Mouse (Mus musculus) heart, adult 2 months (tissue): Measurements from ENCODE around the gene Rnf185. TPM values are rescaled to one million over a fixed set of nuclear protein-coding genes. Genes with fewer than 3 reads are reported as not detected.

Experiments used
- DNase-seq, 2 experiments: peaks; one replicate each; pipeline ENCODE4 v3.0.0; 2021
- H3K27ac ChIP-seq: fragments of 200-600 bp; 2 replicates; pipeline ENCODE4 v1.8.1; 2022
- H3K27me3 ChIP-seq: fragments of 200-500 bp; 2 replicates; pipeline ENCODE4 v1.6.1; 2012; ENCODE audit warnings: mild to moderate bottlenecking, low read length, inconsistent platforms, mixed read lengths; ENCODE audit not compliant: control insufficient read depth, insufficient read depth
- H3K36me3 ChIP-seq: fragments of 200-500 bp; 2 replicates; pipeline ENCODE4 v1.6.1; 2012; ENCODE audit warnings: low read length, inconsistent platforms; ENCODE audit not compliant: control insufficient read depth, insufficient read depth
- H3K4me1 ChIP-seq: fragments of 200-500 bp; 2 replicates; pipeline ENCODE4 v1.6.1; 2011; ENCODE audit warnings: low read length; ENCODE audit not compliant: control insufficient read depth, insufficient read depth
- H3K4me3 ChIP-seq: fragments of 200-600 bp; 2 replicates; pipeline ENCODE4 v1.8.1; 2022
- H3K79me2 ChIP-seq: fragments of 200-500 bp; replicated peaks from 2 replicates; pipeline ENCODE4 v1.6.1; 2012; ENCODE audit warnings: mild to moderate bottlenecking, inconsistent platforms, low read length, moderate library complexity, mixed read lengths; ENCODE audit not compliant: control insufficient read depth, insufficient read depth
- H3K9ac ChIP-seq: fragments of 200-500 bp; 2 replicates; pipeline ENCODE4 v1.6.1; 2012; ENCODE audit warnings: low read depth, mild to moderate bottlenecking, control low read depth, inconsistent platforms, low read length, mixed read lengths
- CTCF ChIP-seq: fragments of 200-600 bp; IDR thresholded peaks from 2 replicates; pipeline ENCODE4 v1.8.1; 2022; ENCODE audit warnings: antibody characterized with exemption, mild to moderate bottlenecking, moderate library complexity
- EP300 ChIP-seq: fragments of 200-500 bp; IDR thresholded peaks from 2 replicates; pipeline ENCODE4 v1.6.1; 2011; ENCODE audit warnings: low read depth, low read length, control low read depth; ENCODE audit not compliant: insufficient read depth
- POLR2A ChIP-seq: fragments of 200-500 bp; IDR thresholded peaks from 2 replicates; pipeline ENCODE4 v1.6.1; 2011; ENCODE audit warnings: mild to moderate bottlenecking, low read depth, low read length, control low read depth; ENCODE audit not compliant: insufficient read depth
- WGBS: fragments of 180-500 bp; shearing (Covaris S2); methylation state at CpG from one replicate; pipeline ENCODE4 v1.1.7; 2018; 5-methylcytosine and 5-hydroxymethylcytosine counted together
- intact Hi-C: fragments of 180-260 bp; cut with DNase I; formaldehyde crosslinking; loops from one replicate; pipeline ENCODE4 v1.15.1; 2025
- polyA plus RNA-seq: library from polyadenylated mRNA; depleted of rRNA; stranded (reverse); fragments of >200 nt; gene quantifications from 2 replicates; pipeline ENCODE4 v1.2.3, GENCODE M21; 2012
- total RNA-seq, 2 experiments: library from RNA; stranded (reverse); gene quantifications; 2 replicates each; pipeline ENCODE4 v1.2.3; 2021

The Rnf185 gene
- total and polyA plus RNA-seq, 3 experiments = 19.9 to 23.0 (median 21.6) TPM

GRCm38 (mm10) chr11:3489036-3489435 is 36.9 kb upstream of the Rnf185 start:
- DNase-seq = no peak
- no peak for TF ChIP-seq POLR2A
- no peak for TF ChIP-seq EP300
- no peak overlapping the region for H3K4me3 ChIP-seq
- intact Hi-C loops = no loop called here
- H3K9ac ChIP-seq = no peak overlapping the region
- 55% methylated on average over 5 of the region's 5 CpGs for WGBS
- H3K36me3 ChIP-seq = no peaks in the 10 kb centered on the region
- no peaks in the 10 kb centered on the region for H3K4me1 ChIP-seq
- H3K27ac ChIP-seq = no peak overlapping the region
- H3K27me3 ChIP-seq = no peaks in the 10 kb centered on the region; the same call in 1 of the 2 replicates
- H3K79me2 ChIP-seq = no peaks in the 10 kb centered on the region

DNA sequence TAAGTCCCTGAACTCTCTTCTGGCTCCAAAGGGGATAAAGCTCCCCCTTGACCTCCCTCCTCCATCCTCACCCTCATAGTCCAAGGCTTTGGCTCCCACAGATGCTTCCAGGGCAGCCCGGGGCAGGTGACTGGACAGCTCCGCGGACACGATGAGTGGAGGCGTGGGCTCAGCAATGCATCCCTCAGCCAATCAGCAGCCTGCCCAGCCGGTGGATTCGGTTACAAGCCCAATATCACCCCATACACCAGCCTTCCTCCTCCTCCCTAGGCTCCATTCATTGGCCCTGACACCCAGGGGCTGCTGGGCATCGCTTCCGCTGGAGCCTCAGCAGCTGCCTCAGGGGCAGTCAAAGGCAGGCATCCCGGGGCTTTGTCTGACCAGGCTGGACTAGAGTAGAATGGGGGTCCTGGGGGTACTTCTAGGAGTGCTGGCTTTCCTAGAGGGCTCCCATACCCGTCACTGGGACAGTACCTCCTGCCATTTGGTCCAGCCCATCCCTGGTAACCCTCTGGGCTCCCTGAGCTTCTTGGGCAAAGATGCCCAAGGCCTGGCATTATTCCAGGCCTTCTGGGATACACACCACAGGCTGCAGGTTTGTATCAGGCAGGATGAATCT is 35.9 kb upstream of the Rnf185 start, which contains the start of gene Pla2g3:
TSS of gene Pla2g3 (plus strand) at position 333 of the 619 bp plus-strand sequence.
- Histone ChIP-seq H3K27me3 (no peaks in the 10 kb centered on the region; the same call in 1 of the 2 replicates), H3K9ac (no peak within 1 kb of the TSS), H3K4me3 (no peak within 1 kb of the TSS), H3K27ac (no peak within 1 kb of the TSS), H3K79me2 (no peaks in the 10 kb centered on the region), H3K36me3 (no peaks in the 10 kb centered on the region), H3K4me1 (no peaks in the 10 kb centered on the region)
- no peak for DNase-seq
- TF ChIP-seq CTCF (no peak), EP300 (no peak), POLR2A (no peak)
- intact Hi-C loops = no loop called here
- 29% methylated on average over 11 of the region's 11 CpGs for WGBS

- Histone ChIP-seq H3K4me1 (no peaks in the 10 kb centered on the region), H3K79me2 (no peaks in the 10 kb centered on the region), H3K9ac (no peak overlapping the region), H3K27me3 (no peaks in the 10 kb centered on the region; the same call in 1 of the 2 replicates), H3K27ac (no peak overlapping the region), H3K36me3 (no peaks in the 10 kb centered on the region), H3K4me3 (no peak overlapping the region)
- DNase-seq = no peak
- TF ChIP-seq CTCF (no peak), POLR2A (no peak), EP300 (no peak)
- intact Hi-C loops = no loop called here
- WGBS = 66% methylated on average over 7 of the region's 7 CpGs
These were observed 34.2 kb upstream of the Rnf185 start for GRCm38 (mm10) chr11:3486349-3486748.

- no peak overlapping the region for H3K4me3 ChIP-seq
- 53% methylated on average over 11 of the region's 11 CpGs for WGBS
- no peak for TF ChIP-seq POLR2A
- TF ChIP-seq CTCF = no peak
- no peak for TF ChIP-seq EP300
- H3K36me3 ChIP-seq = no peaks in the 10 kb centered on the region
- no peaks in the 10 kb centered on the region; the same call in 1 of the 2 replicates for H3K27me3 ChIP-seq
- DNase-seq = no peak
- no peaks in the 10 kb centered on the region for H3K4me1 ChIP-seq
- H3K79me2 ChIP-seq = no peaks in the 10 kb centered on the region
- no peak overlapping the region for H3K27ac ChIP-seq
- no peak overlapping the region for H3K9ac ChIP-seq
- intact Hi-C loops = loop anchor here (2.0 kb wide), 1 partner anchor 19 kb away; no protein-coding TSS in a partner anchor
These were observed 31.9 kb upstream of the Rnf185 start for GRCm38 (mm10) chr11:3483980-3484642.

- TF ChIP-seq POLR2A (no peak), EP300 (no peak), CTCF (no peak)
- no peak for DNase-seq
- no peaks in the 10 kb centered on the region for H3K4me1 ChIP-seq
- H3K27me3 ChIP-seq = no peaks in the 10 kb centered on the region
- no peak overlapping the region for H3K9ac ChIP-seq
- no peak overlapping the region for H3K4me3 ChIP-seq
- no peaks in the 10 kb centered on the region for H3K36me3 ChIP-seq
- no peaks in the 10 kb centered on the region for H3K79me2 ChIP-seq
- no peak overlapping the region for H3K27ac ChIP-seq
- intact Hi-C loops = no loop called here
These were observed 23.3 kb upstream of the Rnf185 start for GRCm38 (mm10) chr11:3475489-3475888.
